Mouse (Mus musculus) erythroblast, embryonic 14.5 days (primary cell): ENCODE results near the gene Rasgef1b. TPM values are rescaled to one million over a fixed set of nuclear protein-coding genes. Genes with fewer than 3 reads are reported as not detected.

Experiments used
- H3K27me3 ChIP-seq: 2 replicates; pipeline ENCODE4 v1.6.1; 2012; ENCODE audit warnings: inconsistent platforms; ENCODE audit not compliant: control insufficient read depth
- H3K36me3 ChIP-seq: 2 replicates; pipeline ENCODE4 v1.6.1; 2012; ENCODE audit warnings: mild to moderate bottlenecking, inconsistent platforms; ENCODE audit not compliant: control insufficient read depth
- H3K4me1 ChIP-seq: 2 replicates; pipeline ENCODE4 v1.6.1; 2012; ENCODE audit warnings: inconsistent platforms; ENCODE audit not compliant: control insufficient read depth
- H3K4me3 ChIP-seq: replicated peaks from 2 replicates; pipeline ENCODE3; 2012; ENCODE audit warnings: moderate library complexity, mild to moderate bottlenecking, inconsistent platforms
- H3K9me3 ChIP-seq: 2 replicates; pipeline ENCODE4 v1.6.1; 2012; ENCODE audit warnings: low read length, inconsistent platforms, mixed read lengths; ENCODE audit not compliant: control insufficient read depth
- GATA1 ChIP-seq: IDR thresholded peaks from 2 replicates; pipeline ENCODE4 v1.6.1; 2012; ENCODE audit warnings: low read length, inconsistent platforms, mixed read lengths
- TAL1 ChIP-seq: IDR thresholded peaks from 3 replicates; pipeline ENCODE4 v1.6.1; 2012; ENCODE audit warnings: low read length, inconsistent platforms, mixed read lengths
- polyA plus RNA-seq: library from polyadenylated mRNA; stranded (reverse); fragments of >175 nt; gene quantifications from 2 replicates; pipeline ENCODE4 v1.2.3, GENCODE M21; 2012

Gene Rasgef1b
- polyA plus RNA-seq, 1 experiment: 0.04 TPM

GRCm38 (mm10) chr5:99459007-99459406 is 269.9 kb downstream of the Rasgef1b start:
- H3K4me1 ChIP-seq: no peaks in the 10 kb centered on the region
- no peaks in the 10 kb centered on the region for H3K27me3 ChIP-seq
- H3K9me3 ChIP-seq: no peaks in the 10 kb centered on the region; the same call in 1 of the 2 replicates
- no peak for TF ChIP-seq GATA1
- no peak for TF ChIP-seq TAL1
- H3K4me3 ChIP-seq: no peak overlapping the region
- no peaks in the 10 kb centered on the region for H3K36me3 ChIP-seq

GRCm38 (mm10) chr5:99457291-99457690 is 271.6 kb downstream of the Rasgef1b start:
- H3K36me3 ChIP-seq: no peaks in the 10 kb centered on the region
- no peaks in the 10 kb centered on the region for H3K27me3 ChIP-seq
- H3K4me3 ChIP-seq: no peak overlapping the region
- TF ChIP-seq TAL1 (no peak), GATA1 (no peak)
- H3K4me1 ChIP-seq: no peaks in the 10 kb centered on the region
- H3K9me3 ChIP-seq: no peaks in the 10 kb centered on the region; the same call in 1 of the 2 replicates

- no peak overlapping the region for H3K4me3 ChIP-seq
- H3K36me3 ChIP-seq: no peaks in the 10 kb centered on the region
- no peaks in the 10 kb centered on the region for H3K27me3 ChIP-seq
- no peaks in the 10 kb centered on the region for H3K4me1 ChIP-seq
- TF ChIP-seq TAL1: no peak
- no peak for TF ChIP-seq GATA1
- no peaks in the 10 kb centered on the region for H3K9me3 ChIP-seq
Measured at GRCm38 (mm10) chr5:99451939-99452338, 276.9 kb downstream of the Rasgef1b start.

GRCm38 (mm10) chr5:99451416-99451815 is 277.4 kb downstream of the Rasgef1b start:
- no peaks in the 10 kb centered on the region for H3K4me1 ChIP-seq
- no peaks in the 10 kb centered on the region for H3K36me3 ChIP-seq
- TF ChIP-seq TAL1 (no peak), GATA1 (no peak)

GRCm38 (mm10) chr5:99450994-99451393 is 277.9 kb downstream of the Rasgef1b start:
- Histone ChIP-seq H3K27me3 (no peaks in the 10 kb centered on the region), H3K36me3 (no peaks in the 10 kb centered on the region), H3K4me3 (no peak overlapping the region), H3K9me3 (no peaks in the 10 kb centered on the region), H3K4me1 (no peaks in the 10 kb centered on the region)
- TF ChIP-seq TAL1 (no peak), GATA1 (no peak)

More at GRCm38 (mm10) chr5:99451416-99451815, 277.4 kb downstream of the Rasgef1b start:
- Histone ChIP-seq H3K27me3 (no peaks in the 10 kb centered on the region), H3K9me3 (no peaks in the 10 kb centered on the region), H3K4me3 (no peak overlapping the region)

- Histone ChIP-seq H3K36me3 (no peaks in the 10 kb centered on the region), H3K27me3 (no peaks in the 10 kb centered on the region), H3K9me3 (no peaks in the 10 kb centered on the region), H3K4me3 (no peak overlapping the region), H3K4me1 (no peaks in the 10 kb centered on the region)
- TF ChIP-seq GATA1 (no peak), TAL1 (no peak)
Measured at GRCm38 (mm10) chr5:99450463-99450862, 278.4 kb downstream of the Rasgef1b start.

- Histone ChIP-seq H3K36me3 (no peaks in the 10 kb centered on the region), H3K4me3 (no peak overlapping the region), H3K4me1 (no peaks in the 10 kb centered on the region), H3K27me3 (no peaks in the 10 kb centered on the region), H3K9me3 (no peaks in the 10 kb centered on the region)
- no peak for TF ChIP-seq TAL1
- no peak for TF ChIP-seq GATA1
Measured at GRCm38 (mm10) chr5:99447481-99447880, 281.4 kb downstream of the Rasgef1b start.

GRCm38 (mm10) chr5:99445242-99445641 is 283.6 kb downstream of the Rasgef1b start:
- Histone ChIP-seq H3K4me1 (no peaks in the 10 kb centered on the region), H3K9me3 (no peaks in the 10 kb centered on the region), H3K4me3 (no peak overlapping the region), H3K36me3 (no peaks in the 10 kb centered on the region), H3K27me3 (no peaks in the 10 kb centered on the region)
- TF ChIP-seq GATA1 (no peak), TAL1 (no peak)

GRCm38 (mm10) chr5:99444777-99445176 is 284.1 kb downstream of the Rasgef1b start:
- H3K4me3 ChIP-seq: no peak overlapping the region
- no peaks in the 10 kb centered on the region for H3K9me3 ChIP-seq
- no peaks in the 10 kb centered on the region for H3K4me1 ChIP-seq
- TF ChIP-seq TAL1: no peak
- no peak for TF ChIP-seq GATA1
- H3K36me3 ChIP-seq: no peaks in the 10 kb centered on the region
- no peaks in the 10 kb centered on the region for H3K27me3 ChIP-seq

GRCm38 (mm10) chr5:99440109-99440508 is 288.8 kb downstream of the Rasgef1b start:
- Histone ChIP-seq H3K27me3 (no peaks in the 10 kb centered on the region), H3K4me1 (no peaks in the 10 kb centered on the region), H3K36me3 (no peaks in the 10 kb centered on the region), H3K9me3 (no peaks in the 10 kb centered on the region), H3K4me3 (no peak overlapping the region)
- no peak for TF ChIP-seq TAL1
- no peak for TF ChIP-seq GATA1
